Mouse (Mus musculus) neural tube, embryonic 14.5 days (tissue): ENCODE data around the gene Itga1. TPM values are rescaled to one million over a fixed set of nuclear protein-coding genes. Genes with fewer than 3 reads are reported as not detected.

Experiments used
- ATAC-seq: fragments of 200-750 bp; cut with Nextera tagmentation; 2 replicates; pipeline ENCODE4 v1.8.0; 2017; ENCODE audit warnings: low read depth, mild to moderate bottlenecking, moderate TSS enrichment, moderate library complexity
- H3K27ac ChIP-seq: fragments of 300-500 bp; sonication (generic); 2 replicates; pipeline ENCODE4 v1.5.1; 2014; ENCODE audit warnings: low read depth, mild to moderate bottlenecking, control low read depth, low read length, moderate library complexity, mixed read lengths
- H3K27me3 ChIP-seq: fragments of 300-500 bp; sonication (generic); 2 replicates; pipeline ENCODE4 v1.6.1; 2014; ENCODE audit warnings: low read length; ENCODE audit not compliant: control insufficient read depth, insufficient read depth
- H3K36me3 ChIP-seq: fragments of 300-500 bp; sonication (generic); 2 replicates; pipeline ENCODE4 v1.6.1; 2014; ENCODE audit warnings: low read length, mixed read lengths; ENCODE audit not compliant: control insufficient read depth, insufficient read depth
- H3K4me1 ChIP-seq: fragments of 300-500 bp; sonication (generic); 2 replicates; pipeline ENCODE4 v1.6.1; 2014; ENCODE audit warnings: low read length; ENCODE audit not compliant: control insufficient read depth, insufficient read depth
- H3K4me2 ChIP-seq: fragments of 300-500 bp; sonication (generic); 2 replicates; pipeline ENCODE4 v1.6.1; 2014; ENCODE audit warnings: mild to moderate bottlenecking, low read depth, low read length, control low read depth
- H3K4me3 ChIP-seq: fragments of 300-500 bp; sonication (generic); 2 replicates; pipeline ENCODE4 v1.5.1; 2014; ENCODE audit warnings: low read depth, low read length, control low read depth, mixed read lengths
- H3K9ac ChIP-seq: fragments of 300-500 bp; sonication (generic); replicated peaks from 2 replicates; pipeline ENCODE4 v1.6.1; 2014; ENCODE audit warnings: low read depth, mild to moderate bottlenecking, control low read depth, low read length, mixed read lengths
- H3K9me3 ChIP-seq: fragments of 300-500 bp; sonication (generic); 2 replicates; pipeline ENCODE4 v1.6.1; 2016; ENCODE audit warnings: low read length; ENCODE audit not compliant: control insufficient read depth
- WGBS: fragments of 180-500 bp; shearing (Covaris S2); extraction: QIAGEN DNeasy Blood & Tissue Kit; methylation state at CpG from one replicate; pipeline ENCODE4 v1.1.7; 2014; 5-methylcytosine and 5-hydroxymethylcytosine counted together
- polyA plus RNA-seq: library from polyadenylated mRNA; unstranded; fragments of >200 nt; fragmentation: Nextera tagmentation; extraction: Ambion mirVana; gene quantifications from 2 replicates; pipeline ENCODE4 v1.2.1, GENCODE M21; 2014

Itga1 gene
- polyA plus RNA-seq, result 4.6 and 9.7 TPM in 2 replicates

DNA sequence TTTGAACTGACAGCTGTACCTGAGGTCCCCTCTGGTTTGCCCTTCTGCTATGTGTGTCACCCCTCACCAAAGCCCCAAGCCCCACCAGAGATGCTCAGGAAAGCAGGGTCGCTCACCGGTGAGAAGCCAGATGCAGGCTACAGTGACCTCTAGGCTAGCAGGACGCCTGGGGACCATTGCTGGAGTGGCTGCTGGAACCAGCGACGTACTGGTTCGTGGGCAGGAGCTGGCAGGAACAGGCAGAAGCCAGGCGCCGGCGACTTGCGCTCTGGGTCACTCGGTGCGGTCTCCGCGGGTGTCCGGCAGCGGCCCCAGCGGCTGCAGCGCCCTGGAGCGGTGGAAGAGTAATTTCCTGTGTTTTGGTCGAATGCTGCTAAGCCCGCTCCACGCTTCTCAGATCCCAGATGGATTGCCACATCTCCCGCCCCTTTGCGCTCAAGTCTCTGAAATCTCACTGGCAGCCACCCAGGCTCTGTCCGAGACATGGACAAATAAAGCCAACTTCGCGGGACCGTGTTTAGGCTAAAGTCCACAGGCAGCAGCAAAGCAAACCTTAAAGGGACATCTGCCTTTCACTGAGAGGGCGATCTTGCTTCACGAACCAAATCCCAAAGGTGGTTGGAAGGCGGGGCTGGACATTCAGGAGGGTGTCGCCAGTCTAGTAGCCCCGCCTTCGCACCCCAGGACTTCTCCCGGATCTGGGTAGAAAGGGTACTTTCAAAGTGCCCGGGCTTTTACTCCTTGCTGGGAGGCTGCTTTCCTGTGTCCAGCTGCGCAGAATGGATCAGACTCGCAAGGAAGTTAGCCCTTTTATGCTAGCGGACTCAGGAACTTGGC lies at the start of gene Itga1, which contains the start of gene Gm49395:
Gene Itga1 (minus strand): TSS at position 610 of the 837 bp plus-strand sequence.
Gene Gm49395 (minus strand): TSS at position 567 of the 837 bp plus-strand sequence.
- WGBS, result under 1% methylated on average over 39 of the region's 39 CpGs
- H3K4me1 ChIP-seq, result 0 out of 2 replicates have a peak, but pooled peaks cover 2% of the 10 kb centered on the region
- H3K27ac ChIP-seq, result 0 out of 2 replicates have a peak within 1 kb of the TSS, but pooled peaks have one; percentile 16
- peaks cover 16% of the 10 kb centered on the region for H3K27me3 ChIP-seq
- H3K9ac ChIP-seq, result peak within 1 kb of the TSS; percentile 50
- H3K4me2 ChIP-seq, result peak within 1 kb of the TSS; percentile 96
- ATAC-seq, result peak; percentile 82
- no peaks in the 10 kb centered on the region for H3K36me3 ChIP-seq
- H3K4me3 ChIP-seq, result peak within 1 kb of the TSS; percentile 41
- no peaks in the 10 kb centered on the region for H3K9me3 ChIP-seq

DNA sequence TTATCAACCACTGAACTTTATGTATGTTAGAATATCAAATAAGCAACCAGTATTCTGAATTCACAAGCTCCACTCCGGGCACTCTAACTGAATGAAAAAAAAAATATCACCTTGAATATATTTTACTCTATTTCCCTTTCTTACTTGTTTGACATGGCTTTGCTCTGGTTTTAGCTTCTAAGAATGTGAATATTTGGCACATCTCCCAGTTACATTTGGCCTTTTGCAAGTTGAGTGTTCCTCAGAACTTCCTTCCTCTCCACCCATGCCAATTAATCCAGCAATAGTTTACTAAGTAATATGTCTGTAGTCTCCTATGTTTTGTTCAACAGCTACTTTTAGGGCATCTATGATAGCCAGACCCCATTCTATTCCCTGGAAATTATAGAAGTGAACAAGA lies 48.8 kb upstream of the Itga1 start:
- no peaks in the 10 kb centered on the region for H3K9me3 ChIP-seq
- H3K27me3 ChIP-seq, result no peaks in the 10 kb centered on the region
- ATAC-seq, result no peak
- no peak overlapping the region for H3K4me2 ChIP-seq
- H3K36me3 ChIP-seq, result no peaks in the 10 kb centered on the region
- no peaks in the 10 kb centered on the region for H3K4me1 ChIP-seq
- no peak overlapping the region for H3K27ac ChIP-seq
- no peak overlapping the region for H3K9ac ChIP-seq
- 96% methylated on average over 1 of the region's 1 CpGs for WGBS
- no peak overlapping the region for H3K4me3 ChIP-seq

DNA sequence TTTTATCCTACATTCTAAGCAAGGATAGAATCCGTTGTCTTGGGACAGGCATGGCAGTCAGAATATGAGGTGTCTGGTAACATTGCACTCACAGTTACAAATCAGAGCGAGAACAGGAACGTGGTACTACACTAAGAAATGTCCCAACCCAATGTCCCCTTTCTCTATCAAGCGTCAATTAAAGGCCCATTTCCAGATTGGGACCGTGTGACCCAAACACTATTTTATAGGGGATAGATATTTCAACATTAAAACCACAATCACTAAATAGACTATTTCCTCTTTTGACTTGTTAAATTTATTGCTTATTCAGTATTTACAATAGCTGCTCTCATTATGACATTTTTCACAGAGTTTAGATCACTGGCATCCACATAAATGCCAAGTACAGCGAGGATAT lies 48.1 kb upstream of the Itga1 start:
- Histone ChIP-seq H3K27me3 (no peaks in the 10 kb centered on the region), H3K4me2 (no peak overlapping the region), H3K4me3 (no peak overlapping the region), H3K27ac (no peak overlapping the region), H3K4me1 (no peaks in the 10 kb centered on the region), H3K9me3 (no peaks in the 10 kb centered on the region), H3K36me3 (no peaks in the 10 kb centered on the region), H3K9ac (no peak overlapping the region)
- no peak for ATAC-seq
- WGBS, result 87% methylated on average over 6 of the region's 6 CpGs

DNA sequence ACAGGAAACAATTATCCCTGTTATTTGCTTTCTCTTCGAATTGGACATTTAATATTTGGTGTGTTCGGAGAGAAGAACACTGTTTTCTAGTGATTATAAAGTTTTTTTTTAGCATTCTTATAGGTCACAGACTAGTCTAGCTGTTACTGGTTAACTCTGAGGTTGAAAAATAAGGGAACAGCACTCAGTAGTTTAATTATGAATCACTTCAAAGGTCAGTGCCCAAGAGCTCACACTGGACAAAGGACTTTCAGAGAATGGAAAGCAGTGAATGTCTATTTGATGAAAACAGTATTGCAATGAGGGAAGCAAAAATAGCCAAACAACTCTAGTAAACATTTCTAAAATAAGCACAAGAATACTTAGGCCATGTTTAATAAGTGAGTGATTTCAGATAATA lies 41.8 kb upstream of the Itga1 start:
- no peak for ATAC-seq
- no peak overlapping the region for H3K4me2 ChIP-seq
- H3K36me3 ChIP-seq, result no peaks in the 10 kb centered on the region
- no peak overlapping the region for H3K27ac ChIP-seq
- H3K27me3 ChIP-seq, result no peaks in the 10 kb centered on the region
- 89% methylated on average over 2 of the region's 2 CpGs for WGBS
- H3K9me3 ChIP-seq, result no peaks in the 10 kb centered on the region
- no peaks in the 10 kb centered on the region for H3K4me1 ChIP-seq
- no peak overlapping the region for H3K4me3 ChIP-seq
- no peak overlapping the region for H3K9ac ChIP-seq

DNA sequence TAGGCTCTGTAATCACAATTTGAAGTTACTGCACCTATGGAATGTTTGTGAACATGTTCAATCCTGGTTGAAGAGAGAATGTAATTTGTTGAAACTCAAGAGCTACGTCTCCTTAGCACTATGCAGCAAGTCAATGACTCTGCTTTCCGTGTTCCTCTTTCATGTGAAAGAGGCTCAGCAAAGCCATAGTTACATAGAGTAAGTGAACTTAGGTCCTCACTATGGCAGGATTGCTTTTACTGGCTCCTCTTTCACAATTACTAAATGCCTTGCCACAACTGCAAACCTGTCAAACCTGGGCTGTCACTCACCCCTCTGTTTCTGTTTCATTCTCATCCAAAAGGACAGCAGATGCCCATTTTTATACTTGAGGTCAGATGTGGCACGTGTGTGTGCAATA lies 40.3 kb upstream of the Itga1 start:
- Histone ChIP-seq H3K27me3 (no peaks in the 10 kb centered on the region), H3K9ac (no peak overlapping the region), H3K27ac (no peak overlapping the region), H3K9me3 (no peaks in the 10 kb centered on the region), H3K4me2 (no peak overlapping the region), H3K4me1 (no peaks in the 10 kb centered on the region), H3K4me3 (no peak overlapping the region), H3K36me3 (no peaks in the 10 kb centered on the region)
- no peak for ATAC-seq
- WGBS, result 93% methylated on average over 3 of the region's 3 CpGs

DNA sequence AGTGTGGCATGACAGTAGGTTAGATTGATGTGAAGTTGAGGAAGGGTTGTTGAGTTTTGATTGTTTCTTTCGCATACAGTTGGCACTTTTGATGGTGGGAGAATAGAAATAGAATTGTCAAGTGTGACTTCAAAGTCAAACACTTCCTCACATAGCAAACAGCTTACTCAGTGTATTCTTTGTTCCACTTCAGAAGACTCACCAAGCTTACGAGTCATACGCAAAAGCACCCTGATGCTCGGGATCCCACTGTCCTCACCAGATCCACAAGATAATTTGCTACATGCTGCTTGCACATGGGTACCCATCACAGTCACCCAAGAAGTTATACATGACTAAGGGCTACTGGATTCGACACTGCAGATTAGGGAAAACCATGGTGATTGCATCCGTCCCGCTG lies 36.7 kb upstream of the Itga1 start:
- no peaks in the 10 kb centered on the region for H3K36me3 ChIP-seq
- WGBS, result 91% methylated on average over 7 of the region's 7 CpGs
- no peak for ATAC-seq

DNA sequence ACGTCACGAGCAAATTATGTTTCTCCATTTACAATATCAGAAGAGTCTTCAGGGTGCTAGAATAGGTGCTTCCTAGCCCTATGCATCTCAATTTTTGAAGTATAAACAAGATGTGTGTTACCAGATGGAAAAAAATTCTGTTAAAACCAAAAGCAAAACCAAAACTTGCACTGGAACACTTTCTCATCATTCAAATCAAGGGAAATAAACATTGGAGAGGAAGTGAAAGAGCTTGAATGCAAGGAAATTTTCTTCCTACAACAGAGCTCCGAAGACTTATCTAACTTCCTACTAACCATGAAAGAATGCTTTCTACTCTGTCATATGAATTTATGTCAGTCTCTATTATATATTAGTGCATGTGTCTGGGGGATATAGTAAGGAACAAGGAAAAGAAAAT lies 35.0 kb upstream of the Itga1 start:
- Histone ChIP-seq H3K4me3 (no peak overlapping the region), H3K9me3 (no peaks in the 10 kb centered on the region), H3K36me3 (no peaks in the 10 kb centered on the region), H3K4me2 (no peak overlapping the region), H3K27ac (no peak overlapping the region), H3K27me3 (no peaks in the 10 kb centered on the region), H3K4me1 (no peaks in the 10 kb centered on the region), H3K9ac (no peak overlapping the region)
- 91% methylated on average over 3 of the region's 3 CpGs for WGBS
- no peak for ATAC-seq

More for the DNA sequence above, 36.7 kb upstream of the Itga1 start:
- no peak overlapping the region for H3K27ac ChIP-seq
- no peaks in the 10 kb centered on the region for H3K27me3 ChIP-seq
- no peaks in the 10 kb centered on the region for H3K4me1 ChIP-seq
- no peak overlapping the region for H3K9ac ChIP-seq
- H3K4me2 ChIP-seq, result no peak overlapping the region
- no peaks in the 10 kb centered on the region for H3K9me3 ChIP-seq
- no peak overlapping the region for H3K4me3 ChIP-seq

DNA sequence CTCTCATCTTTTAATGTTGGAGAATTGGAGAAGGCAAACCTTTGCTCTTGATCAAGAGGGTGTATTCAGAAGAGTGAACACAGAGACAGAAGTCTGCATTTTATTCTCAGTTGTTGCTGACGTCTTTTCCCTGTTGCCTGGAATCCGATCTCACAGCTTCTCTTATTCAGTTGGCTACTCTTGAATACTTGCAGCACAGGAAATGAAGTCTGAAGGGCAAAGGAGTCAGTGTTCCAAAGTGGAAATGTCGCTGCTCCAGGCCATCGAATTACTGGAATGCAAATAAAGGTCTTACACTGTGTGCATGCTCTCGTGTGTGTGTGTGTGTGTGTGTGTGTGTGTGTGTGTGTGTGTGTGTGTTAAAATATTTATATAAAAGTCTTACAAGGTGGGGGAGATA lies 30.7 kb upstream of the Itga1 start:
- Histone ChIP-seq H3K4me2 (no peak overlapping the region), H3K27me3 (no peaks in the 10 kb centered on the region), H3K9me3 (no peaks in the 10 kb centered on the region), H3K4me3 (no peak overlapping the region), H3K4me1 (no peaks in the 10 kb centered on the region), H3K36me3 (no peaks in the 10 kb centered on the region), H3K9ac (no peak overlapping the region), H3K27ac (no peak overlapping the region)
- WGBS, result 46% methylated on average over 5 of the region's 5 CpGs
- no peak for ATAC-seq

DNA sequence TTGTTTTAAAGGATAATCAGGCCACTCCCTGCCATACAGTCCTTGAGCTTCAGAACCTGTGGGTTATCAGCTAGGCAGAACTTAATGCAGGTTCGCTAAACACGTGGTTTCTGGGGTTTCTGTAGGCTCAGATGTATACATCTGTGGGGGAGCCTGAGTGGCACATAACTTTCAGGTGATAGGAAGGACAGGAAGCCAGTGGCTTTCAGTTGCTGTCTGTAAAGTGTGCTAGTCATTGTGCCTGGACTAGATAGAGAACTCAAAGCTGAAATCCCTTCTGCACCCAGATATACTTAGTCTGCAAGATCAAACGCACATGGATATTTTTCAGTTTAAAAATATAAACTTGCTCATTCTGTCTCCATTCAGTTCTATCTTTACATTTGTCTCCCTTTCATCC lies 29.6 kb upstream of the Itga1 start:
- Histone ChIP-seq H3K36me3 (no peaks in the 10 kb centered on the region), H3K9ac (no peak overlapping the region), H3K27me3 (no peaks in the 10 kb centered on the region), H3K4me3 (no peak overlapping the region), H3K27ac (no peak overlapping the region), H3K4me2 (no peak overlapping the region), H3K4me1 (no peaks in the 10 kb centered on the region), H3K9me3 (no peaks in the 10 kb centered on the region)
- 86% methylated on average over 3 of the region's 3 CpGs for WGBS
- ATAC-seq, result no peak
